Mouse (Mus musculus): ENCODE measurements at regions not wholly inside any gene's neighbourhood (a gene's known extent, or its start where the extent isn't known, plus 50 kb on each side); places are given as distances from the start of the nearest gene placed in this dataset.

- DNase-seq (ENCODE audit: extremely low spot score in 1 of 2, low spot score in 1 of 2): no peak
Measured at GRCm38 (mm10) chr10:8077904-8078811, 122.1 kb upstream of the Tab2 start.

GRCm38 (mm10) chr10:8072463-8072862, 116.4 kb upstream of the Tab2 start:
- no peak for DNase-seq (ENCODE audit: extremely low spot score in 1 of 2, low spot score in 1 of 2)

GRCm38 (mm10) chr10:8071858-8072257, 115.8 kb upstream of the Tab2 start:
- DNase-seq (ENCODE audit: extremely low spot score in 1 of 2, low spot score in 1 of 2): no peak

GRCm38 (mm10) chr10:8070472-8070871, 114.4 kb upstream of the Tab2 start:
- DNase-seq (ENCODE audit: extremely low spot score in 1 of 2, low spot score in 1 of 2): no peak

GRCm38 (mm10) chr10:8066926-8067325, 110.9 kb upstream of the Tab2 start:
- no peak for DNase-seq (ENCODE audit: extremely low spot score in 1 of 2, low spot score in 1 of 2)

- DNase-seq (ENCODE audit: extremely low spot score in 1 of 2, low spot score in 1 of 2): no peak
Measured at GRCm38 (mm10) chr10:8065746-8066145, 109.7 kb upstream of the Tab2 start.

GRCm38 (mm10) chr10:8064281-8064680, 108.3 kb upstream of the Tab2 start:
- no peak for DNase-seq (ENCODE audit: extremely low spot score in 1 of 2, low spot score in 1 of 2)

GRCm38 (mm10) chr10:8063458-8064090, 107.5 kb upstream of the Tab2 start:
- no peak for DNase-seq (ENCODE audit: extremely low spot score in 1 of 2, low spot score in 1 of 2)

- no peak for DNase-seq (ENCODE audit: extremely low spot score in 1 of 2, low spot score in 1 of 2)
Measured at GRCm38 (mm10) chr10:8060987-8061386, 105.0 kb upstream of the Tab2 start.

- DNase-seq (ENCODE audit: extremely low spot score in 1 of 2, low spot score in 1 of 2): no peak
Measured at GRCm38 (mm10) chr10:8059769-8060168, 103.7 kb upstream of the Tab2 start.

GRCm38 (mm10) chr10:8057855-8058254, 101.8 kb upstream of the Tab2 start:
- DNase-seq (ENCODE audit: extremely low spot score in 1 of 2, low spot score in 1 of 2): no peak

GRCm38 (mm10) chr10:8055293-8055692, 99.3 kb upstream of the Tab2 start:
- DNase-seq (ENCODE audit: extremely low spot score in 1 of 2, low spot score in 1 of 2): no peak

GRCm38 (mm10) chr10:8043416-8044163, 87.6 kb upstream of the Tab2 start:
- DNase-seq (ENCODE audit: extremely low spot score in 1 of 2, low spot score in 1 of 2): no peak

GRCm38 (mm10) chr10:8042306-8042705, 86.3 kb upstream of the Tab2 start:
- DNase-seq (ENCODE audit: extremely low spot score in 1 of 2, low spot score in 1 of 2): no peak

GRCm38 (mm10) chr10:8041790-8042189, 85.8 kb upstream of the Tab2 start:
- DNase-seq (ENCODE audit: extremely low spot score in 1 of 2, low spot score in 1 of 2): no peak

GRCm38 (mm10) chr10:8037986-8038631, 82.1 kb upstream of the Tab2 start:
- DNase-seq (ENCODE audit: extremely low spot score in 1 of 2, low spot score in 1 of 2): no peak

- DNase-seq (ENCODE audit: extremely low spot score in 1 of 2, low spot score in 1 of 2): no peak
Measured at GRCm38 (mm10) chr10:8036293-8036692, 80.3 kb upstream of the Tab2 start.

- no peak for DNase-seq (ENCODE audit: extremely low spot score in 1 of 2, low spot score in 1 of 2)
Measured at GRCm38 (mm10) chr10:8035310-8035709, 79.3 kb upstream of the Tab2 start.

GRCm38 (mm10) chr10:8032203-8032602, 76.2 kb upstream of the Tab2 start:
- DNase-seq (ENCODE audit: extremely low spot score in 1 of 2, low spot score in 1 of 2): no peak

- DNase-seq (ENCODE audit: extremely low spot score in 1 of 2, low spot score in 1 of 2): no peak
Measured at GRCm38 (mm10) chr10:8028840-8029239, 72.8 kb upstream of the Tab2 start.

- no peak for DNase-seq (ENCODE audit: extremely low spot score in 1 of 2, low spot score in 1 of 2)
Measured at GRCm38 (mm10) chr10:8027023-8027422, 71.0 kb upstream of the Tab2 start.
